Mouse (Mus musculus): ENCODE measurements around the gene Uqcc2. TPM values are rescaled to one million over a fixed set of nuclear protein-coding genes. Genes with fewer than 3 reads are reported as not detected.

Uqcc2 gene
- polyA plus RNA-seq, 1 experiment from 2014 or later, result 301 TPM

DNA sequence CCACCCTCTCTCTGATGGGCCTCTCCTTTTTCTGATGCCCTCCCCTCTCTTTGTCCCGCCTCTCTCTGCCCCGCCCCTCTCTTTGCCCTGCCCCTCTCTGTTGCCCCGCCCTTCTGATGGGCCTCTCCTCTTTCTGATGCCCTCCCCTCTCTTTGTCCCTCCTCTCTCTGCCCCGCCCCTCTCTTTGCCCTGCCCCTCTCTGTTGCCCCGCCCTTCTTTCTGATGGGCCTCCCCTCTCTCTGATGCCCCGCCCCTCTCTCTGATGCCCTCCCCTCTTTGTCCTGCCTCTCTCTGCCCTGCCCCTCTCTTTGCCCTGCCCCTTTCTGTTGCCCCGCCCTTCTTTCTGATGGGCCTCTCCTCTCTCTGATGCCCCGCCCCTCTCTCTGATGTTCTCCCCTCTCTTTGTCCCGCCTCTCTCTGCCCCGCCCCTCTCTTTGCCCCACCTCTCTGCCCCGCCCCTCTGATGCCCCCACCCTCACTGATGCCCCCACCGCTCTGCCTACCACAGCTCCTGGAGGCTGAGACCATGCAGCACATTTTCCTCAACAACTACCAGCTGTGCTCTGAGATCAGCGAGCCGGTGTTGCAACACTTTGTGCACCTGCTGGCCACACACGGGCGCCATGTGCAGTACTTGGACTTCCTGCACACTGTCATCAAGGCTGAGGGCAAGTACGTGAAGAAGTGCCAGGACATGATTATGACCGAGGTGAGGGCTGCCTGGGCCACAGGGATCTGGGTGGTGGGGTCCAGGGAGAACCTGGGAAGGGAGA, 27.8 kb downstream of the Uqcc2 start:
- Histone ChIP-seq H3K27me3 (no peaks in the 10 kb centered on the region), H3K4me1 (no peaks in the 10 kb centered on the region), H3K4me3 (replicated peaks) (no peak overlapping the region), H3K36me3 (peaks cover 20% of the 10 kb centered on the region; the same call in 1 of the 2 replicates), H3K27ac (replicated peaks) (no peak overlapping the region), H3K9me3 (replicated peaks) (no peaks in the 10 kb centered on the region), H3K9ac (no peak overlapping the region), H3K4me2 (replicated peaks) (no peak overlapping the region)
- WGBS, result 71% methylated on average over 14 of the region's 18 CpGs
- no peak for ATAC-seq (ENCODE audit: insufficient number of reproducible peaks, low FRiP score, low TSS enrichment, low read depth)

DNA sequence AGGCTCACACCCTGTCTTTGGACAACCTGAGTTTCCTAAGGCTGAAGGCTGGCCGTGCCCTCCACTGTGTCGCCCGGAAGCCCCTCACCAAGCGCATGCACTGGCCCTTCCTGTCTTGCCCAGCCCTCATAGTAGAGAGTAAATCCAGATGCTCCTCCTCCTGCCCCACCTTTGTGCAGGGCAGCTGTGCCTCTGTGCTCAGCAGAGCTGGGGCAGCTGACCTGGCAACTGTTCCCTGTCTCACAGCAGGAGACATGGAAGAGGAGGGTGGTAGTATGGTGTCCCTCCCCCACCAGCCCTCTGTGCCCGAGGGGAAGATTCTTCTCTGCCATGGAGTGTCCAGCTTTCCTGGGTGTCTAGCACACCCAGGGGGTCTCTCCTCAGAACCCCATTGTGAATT, 32.0 kb downstream of the Uqcc2 start:
- H3K4me1 ChIP-seq, result no peaks in the 10 kb centered on the region
- no peaks in the 10 kb centered on the region for H3K27me3 ChIP-seq
- no peak overlapping the region for H3K4me2 ChIP-seq (replicated peaks)
- no peak overlapping the region for H3K4me3 ChIP-seq (replicated peaks)
- no peak overlapping the region for H3K9ac ChIP-seq
- H3K9me3 ChIP-seq (replicated peaks), result no peaks in the 10 kb centered on the region
- WGBS, result 77% methylated on average over 5 of the region's 5 CpGs
- H3K27ac ChIP-seq (replicated peaks), result no peak overlapping the region
- ATAC-seq (ENCODE audit: insufficient number of reproducible peaks, low FRiP score, low TSS enrichment, low read depth), result no peak
- peaks cover 11% of the 10 kb centered on the region for H3K36me3 ChIP-seq

DNA sequence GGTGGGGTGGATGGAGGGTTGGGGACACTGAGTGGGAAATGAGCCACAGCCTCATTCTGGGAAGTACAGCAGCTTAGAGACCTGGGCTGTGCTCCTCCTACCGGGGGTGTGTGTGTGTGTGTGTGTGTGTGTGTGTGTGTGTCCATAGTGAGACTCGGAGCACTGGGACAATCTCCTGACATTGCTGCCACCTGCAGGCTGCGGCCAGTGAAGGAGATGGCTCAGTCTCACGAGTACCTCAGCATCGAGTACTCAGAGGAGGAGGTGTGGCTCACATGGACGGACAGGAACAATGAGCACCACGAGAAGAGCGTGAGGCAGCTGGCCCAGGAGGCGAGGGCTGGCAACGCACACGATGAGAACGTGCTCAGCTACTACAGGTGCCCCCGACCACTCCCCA, 38.0 kb downstream of the Uqcc2 start:
- Histone ChIP-seq H3K4me3 (replicated peaks) (no peak overlapping the region), H3K4me2 (replicated peaks) (no peak overlapping the region), H3K9me3 (replicated peaks) (no peaks in the 10 kb centered on the region), H3K36me3 (peaks cover 17% of the 10 kb centered on the region), H3K27ac (replicated peaks) (no peak overlapping the region), H3K9ac (no peak overlapping the region), H3K27me3 (no peaks in the 10 kb centered on the region), H3K4me1 (no peaks in the 10 kb centered on the region)
- ATAC-seq (ENCODE audit: insufficient number of reproducible peaks, low FRiP score, low TSS enrichment, low read depth), result no peak
- 34% methylated on average over 13 of the region's 13 CpGs for WGBS

DNA sequence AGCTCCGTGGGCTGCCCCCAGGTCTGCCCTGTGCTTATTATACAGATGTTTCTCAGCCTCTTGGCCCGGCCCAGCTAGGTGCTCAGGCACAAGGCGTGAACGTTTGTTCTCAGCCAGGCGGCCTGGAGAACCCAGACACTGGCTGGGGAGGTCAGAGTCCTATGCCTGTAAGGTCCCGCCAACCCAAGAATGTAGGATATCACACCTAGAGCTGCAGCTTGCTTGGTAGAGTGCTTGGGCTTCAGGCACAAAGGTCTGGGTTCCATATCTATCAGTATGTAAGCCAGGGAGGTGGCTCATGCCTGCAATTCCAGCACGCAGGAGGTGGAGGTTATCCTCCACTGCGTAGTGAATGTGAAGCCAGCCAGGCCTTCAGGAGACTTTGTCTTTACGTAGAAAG, 43.6 kb downstream of the Uqcc2 start:
- H3K4me1 ChIP-seq, result no peaks in the 10 kb centered on the region
- no peaks in the 10 kb centered on the region for H3K27me3 ChIP-seq
- no peak overlapping the region for H3K4me2 ChIP-seq (replicated peaks)
- no peaks in the 10 kb centered on the region for H3K9me3 ChIP-seq (replicated peaks)
- no peak overlapping the region for H3K27ac ChIP-seq (replicated peaks)
- no peak overlapping the region for H3K9ac ChIP-seq
- H3K36me3 ChIP-seq, result peaks cover 16% of the 10 kb centered on the region; the same call in 1 of the 2 replicates
- 81% methylated on average over 9 of the region's 9 CpGs for WGBS
- ATAC-seq (ENCODE audit: insufficient number of reproducible peaks, low FRiP score, low TSS enrichment, low read depth), result no peak
- no peak overlapping the region for H3K4me3 ChIP-seq (replicated peaks)

DNA sequence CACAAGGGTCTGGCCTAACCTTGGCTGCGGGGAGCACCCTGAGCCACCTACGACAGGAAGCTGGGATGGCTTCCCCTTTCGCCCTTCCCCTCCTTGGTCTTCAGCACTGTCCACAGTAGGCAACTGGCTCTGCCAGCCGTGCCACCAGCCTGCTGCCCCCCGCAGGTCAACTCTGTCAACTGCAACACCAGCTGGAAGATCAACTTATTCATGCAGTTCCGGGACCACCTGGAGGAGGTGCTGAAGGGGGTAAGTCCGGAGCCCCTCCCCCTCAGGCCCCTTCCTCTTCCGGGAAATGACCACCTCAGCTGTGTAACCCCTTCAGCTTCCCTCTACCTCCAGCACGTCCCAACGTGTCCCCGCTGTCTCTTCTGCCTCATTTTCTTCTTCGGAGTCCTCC, 46.3 kb downstream of the Uqcc2 start:
- peaks cover 15% of the 10 kb centered on the region; the same call in 1 of the 2 replicates for H3K36me3 ChIP-seq
- H3K27ac ChIP-seq (replicated peaks), result no peak overlapping the region
- no peaks in the 10 kb centered on the region for H3K27me3 ChIP-seq
- no peak for ATAC-seq (ENCODE audit: insufficient number of reproducible peaks, low FRiP score, low TSS enrichment, low read depth)
- 38% methylated on average over 12 of the region's 12 CpGs for WGBS
- no peak overlapping the region for H3K4me2 ChIP-seq (replicated peaks)
- H3K9me3 ChIP-seq (replicated peaks), result no peaks in the 10 kb centered on the region
- no peaks in the 10 kb centered on the region for H3K4me1 ChIP-seq
- no peak overlapping the region for H3K9ac ChIP-seq
- no peak overlapping the region for H3K4me3 ChIP-seq (replicated peaks)

DNA sequence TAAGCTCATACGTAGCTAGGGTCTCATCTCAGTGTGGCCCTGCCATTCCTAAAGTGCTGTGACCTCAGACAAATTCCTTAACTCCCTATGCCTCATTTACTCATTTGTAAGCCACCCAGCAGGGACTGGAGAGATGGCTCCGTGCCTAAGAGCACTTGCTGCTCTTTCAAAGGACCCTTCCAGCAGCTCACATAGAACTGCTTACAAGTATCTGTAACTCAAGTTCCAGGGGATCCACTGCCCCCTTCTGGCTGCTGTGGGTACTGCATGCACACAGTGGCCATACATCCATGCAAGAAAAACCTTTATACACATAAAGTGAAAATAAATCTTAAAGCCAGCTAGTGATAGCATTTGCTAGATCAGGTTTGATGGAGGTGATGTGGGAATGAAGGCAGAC, 48.0 kb downstream of the Uqcc2 start:
- Histone ChIP-seq H3K4me1 (no peaks in the 10 kb centered on the region), H3K36me3 (peaks cover 8% of the 10 kb centered on the region; the same call in 1 of the 2 replicates), H3K4me2 (replicated peaks) (no peak overlapping the region), H3K27ac (replicated peaks) (no peak overlapping the region), H3K9me3 (replicated peaks) (no peaks in the 10 kb centered on the region), H3K4me3 (replicated peaks) (no peak overlapping the region), H3K9ac (no peak overlapping the region), H3K27me3 (no peaks in the 10 kb centered on the region)
- WGBS, result 57% methylated on average over 2 of the region's 2 CpGs
- no peak for ATAC-seq (ENCODE audit: insufficient number of reproducible peaks, low FRiP score, low TSS enrichment, low read depth)

DNA sequence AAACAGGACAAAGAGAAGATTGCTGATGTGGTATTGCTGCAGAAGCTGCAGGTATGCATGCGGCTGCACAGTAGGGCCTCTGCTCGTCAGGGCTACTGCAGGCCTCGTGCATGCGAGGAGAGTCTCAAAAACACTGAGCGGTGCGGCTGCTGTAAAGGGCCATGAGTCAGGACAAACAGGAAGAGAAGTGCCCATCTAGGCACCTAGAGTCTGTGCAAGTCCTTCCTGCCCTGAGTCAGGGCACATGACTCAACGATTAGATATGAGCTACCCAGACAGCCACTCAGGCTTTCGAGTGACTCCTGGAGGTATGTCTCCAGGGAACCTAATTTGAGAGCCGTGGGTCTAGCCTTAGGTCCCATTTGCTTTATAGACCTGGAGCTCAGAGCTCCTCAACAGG, 50.1 kb downstream of the Uqcc2 start:
- H3K27ac ChIP-seq (replicated peaks), result no peak overlapping the region
- 80% methylated on average over 9 of the region's 9 CpGs for WGBS
- no peak overlapping the region for H3K4me3 ChIP-seq (replicated peaks)
- H3K4me2 ChIP-seq (replicated peaks), result no peak overlapping the region
- 0 out of 2 replicates have a peak, but pooled peaks cover 3% of the 10 kb centered on the region for H3K36me3 ChIP-seq
- ATAC-seq (ENCODE audit: insufficient number of reproducible peaks, low FRiP score, low TSS enrichment, low read depth), result no peak
- H3K9ac ChIP-seq, result no peak overlapping the region
- no peaks in the 10 kb centered on the region for H3K27me3 ChIP-seq
- H3K9me3 ChIP-seq (replicated peaks), result no peaks in the 10 kb centered on the region
- H3K4me1 ChIP-seq, result no peaks in the 10 kb centered on the region

DNA sequence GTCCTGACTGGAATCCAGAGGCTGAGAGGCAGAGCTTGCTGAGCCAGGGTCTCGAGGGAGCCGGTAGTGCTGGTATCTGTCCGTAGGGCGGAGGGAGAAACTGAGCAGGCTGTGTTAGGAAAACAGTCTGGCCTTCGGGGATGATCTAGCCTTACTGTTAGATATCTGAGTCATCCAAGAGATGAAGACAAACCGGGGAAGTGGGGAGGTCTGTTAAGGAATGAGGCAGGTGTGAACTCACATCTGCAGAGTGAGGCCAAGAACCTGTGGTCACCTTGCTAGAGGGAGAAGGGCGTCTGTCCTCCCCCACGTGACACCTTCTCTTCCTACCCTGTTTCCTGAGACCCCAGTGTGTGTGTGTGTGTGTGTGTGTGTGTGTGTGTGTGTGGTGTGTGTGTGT, 50.9 kb downstream of the Uqcc2 start:
- H3K4me2 ChIP-seq (replicated peaks), result no peak overlapping the region
- H3K27ac ChIP-seq (replicated peaks), result no peak overlapping the region
- no peaks in the 10 kb centered on the region for H3K27me3 ChIP-seq
- no peak overlapping the region for H3K4me3 ChIP-seq (replicated peaks)
- H3K36me3 ChIP-seq, result 0 out of 2 replicates have a peak, but pooled peaks cover 3% of the 10 kb centered on the region
- no peak for ATAC-seq (ENCODE audit: insufficient number of reproducible peaks, low FRiP score, low TSS enrichment, low read depth)
- 55% methylated on average over 8 of the region's 8 CpGs for WGBS
- no peak overlapping the region for H3K9ac ChIP-seq
- no peaks in the 10 kb centered on the region for H3K4me1 ChIP-seq
- no peaks in the 10 kb centered on the region for H3K9me3 ChIP-seq (replicated peaks)

DNA sequence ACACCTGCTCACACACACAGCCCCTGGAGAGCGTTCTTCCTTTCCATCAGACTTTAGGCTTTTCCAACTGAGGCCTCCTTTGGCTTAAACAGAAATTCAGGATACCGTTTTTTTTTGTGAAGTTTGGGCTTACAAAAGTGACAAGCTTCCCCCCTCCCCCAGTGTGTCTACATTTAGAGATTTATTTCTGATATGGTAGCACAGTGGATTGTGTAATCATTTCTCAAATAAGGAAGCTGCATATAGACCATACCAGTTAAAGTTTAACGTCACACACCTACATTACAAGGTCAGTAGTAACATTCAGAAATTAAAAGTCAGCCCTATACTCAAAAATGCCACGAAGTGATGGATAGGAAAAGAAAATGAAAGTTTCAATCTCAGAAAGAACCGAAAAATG, 51.8 kb downstream of the Uqcc2 start:
- H3K36me3 ChIP-seq, result 0 out of 2 replicates have a peak, but pooled peaks cover 3% of the 10 kb centered on the region
- H3K27me3 ChIP-seq, result no peaks in the 10 kb centered on the region
- no peak overlapping the region for H3K9ac ChIP-seq
- H3K4me2 ChIP-seq (replicated peaks), result no peak overlapping the region
- ATAC-seq (ENCODE audit: insufficient number of reproducible peaks, low FRiP score, low TSS enrichment, low read depth), result no peak
- H3K4me3 ChIP-seq (replicated peaks), result no peak overlapping the region
- H3K4me1 ChIP-seq, result no peaks in the 10 kb centered on the region
- WGBS, result 79% methylated on average over 5 of the region's 5 CpGs
- no peaks in the 10 kb centered on the region for H3K9me3 ChIP-seq (replicated peaks)
- no peak overlapping the region for H3K27ac ChIP-seq (replicated peaks)

DNA sequence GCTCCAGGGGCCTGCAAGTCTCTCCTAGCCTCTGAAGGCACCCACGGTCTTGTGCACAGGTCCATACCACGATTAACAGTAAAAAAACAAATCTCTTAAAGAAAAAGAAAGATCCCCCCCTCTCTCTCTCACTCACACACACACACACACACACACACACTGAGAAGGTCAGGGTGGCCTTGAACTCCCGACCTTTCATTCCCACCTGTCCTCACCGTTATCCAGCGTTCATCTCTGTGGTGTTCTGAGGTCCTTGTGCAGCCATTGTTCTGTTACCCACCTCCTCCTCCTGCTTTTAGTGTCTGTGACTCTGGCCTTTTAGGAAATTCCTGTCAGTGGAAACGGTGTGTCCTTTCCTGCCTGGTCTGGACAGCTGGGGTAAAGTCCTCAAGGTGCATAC, 55.2 kb downstream of the Uqcc2 start:
- Histone ChIP-seq H3K4me2 (replicated peaks) (no peak overlapping the region), H3K9ac (no peak overlapping the region), H3K36me3 (no peaks in the 10 kb centered on the region), H3K27ac (replicated peaks) (no peak overlapping the region), H3K27me3 (no peaks in the 10 kb centered on the region), H3K4me1 (peaks cover 20% of the 10 kb centered on the region; the same call in 1 of the 2 replicates), H3K4me3 (replicated peaks) (no peak overlapping the region), H3K9me3 (replicated peaks) (no peaks in the 10 kb centered on the region)
- ATAC-seq (ENCODE audit: insufficient number of reproducible peaks, low FRiP score, low TSS enrichment, low read depth), result no peak
- WGBS, result 89% methylated on average over 6 of the region's 6 CpGs

DNA sequence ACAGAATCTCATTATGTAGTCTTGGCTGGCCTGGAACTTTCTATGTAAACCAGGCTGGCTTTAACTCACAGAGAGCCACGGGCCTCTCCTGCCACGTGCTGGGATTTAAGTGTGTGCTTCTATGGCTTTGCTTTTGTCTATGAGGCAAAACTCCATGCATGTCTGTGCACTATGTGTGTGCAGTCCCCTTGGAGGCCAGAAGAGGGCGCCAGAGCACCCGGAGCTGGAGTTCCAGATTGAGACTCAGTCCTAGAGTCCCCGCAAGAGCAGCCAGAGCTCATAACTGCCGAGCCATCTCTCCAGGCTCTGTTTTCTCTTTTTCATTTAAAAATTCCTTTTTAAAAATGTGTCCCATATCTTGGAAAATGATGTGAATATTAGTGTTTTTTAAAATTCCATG, 55.8 kb downstream of the Uqcc2 start:
- peaks cover 20% of the 10 kb centered on the region; the same call in 1 of the 2 replicates for H3K4me1 ChIP-seq
- WGBS, result 82% methylated on average over 6 of the region's 6 CpGs
- no peak overlapping the region for H3K27ac ChIP-seq (replicated peaks)
- ATAC-seq (ENCODE audit: insufficient number of reproducible peaks, low FRiP score, low TSS enrichment, low read depth), result no peak
- no peak overlapping the region for H3K4me2 ChIP-seq (replicated peaks)
- no peaks in the 10 kb centered on the region for H3K9me3 ChIP-seq (replicated peaks)
- H3K9ac ChIP-seq, result no peak overlapping the region
- H3K27me3 ChIP-seq, result no peaks in the 10 kb centered on the region
- H3K36me3 ChIP-seq, result no peaks in the 10 kb centered on the region
- no peak overlapping the region for H3K4me3 ChIP-seq (replicated peaks)

DNA sequence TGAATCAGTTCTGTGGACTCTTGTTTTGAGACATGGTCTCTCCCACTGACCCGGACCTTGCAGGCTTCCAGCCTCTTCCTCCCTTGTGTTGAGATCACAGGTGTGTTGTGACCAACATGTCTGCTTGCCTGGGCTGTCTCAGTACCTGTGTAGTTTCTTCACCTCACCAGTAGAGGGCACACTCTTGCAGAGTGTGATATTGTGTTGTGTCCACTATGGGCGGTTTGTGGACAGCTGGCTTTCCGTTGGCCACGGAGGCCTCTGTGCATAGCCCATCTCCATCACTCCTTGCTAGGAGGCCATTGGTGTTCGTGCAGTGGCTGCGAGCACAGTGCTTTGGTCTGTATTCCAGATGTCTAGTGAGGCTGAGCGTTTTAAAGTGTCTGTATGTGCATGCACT, 56.6 kb downstream of the Uqcc2 start:
- no peak overlapping the region for H3K4me3 ChIP-seq (replicated peaks)
- no peak overlapping the region for H3K27ac ChIP-seq (replicated peaks)
- no peak overlapping the region for H3K9ac ChIP-seq
- no peak overlapping the region for H3K4me2 ChIP-seq (replicated peaks)
- no peaks in the 10 kb centered on the region for H3K9me3 ChIP-seq (replicated peaks)
- no peak for ATAC-seq (ENCODE audit: insufficient number of reproducible peaks, low FRiP score, low TSS enrichment, low read depth)
- H3K4me1 ChIP-seq, result peaks cover 20% of the 10 kb centered on the region; the same call in 1 of the 2 replicates
- WGBS, result 89% methylated on average over 7 of the region's 7 CpGs
- H3K36me3 ChIP-seq, result no peaks in the 10 kb centered on the region
- H3K27me3 ChIP-seq, result no peaks in the 10 kb centered on the region

Data from embryonic facial prominence, embryonic 15.5 days (tissue).